Mouse (Mus musculus): Measurements from ENCODE around the gene Ccdc134. TPM values are rescaled to one million over a fixed set of nuclear protein-coding genes. Genes with fewer than 3 reads are reported as not detected.

Ccdc134 gene
- total RNA-seq, 2 experiments from 2014 or later = 11.8 to 12.4 TPM

DNA sequence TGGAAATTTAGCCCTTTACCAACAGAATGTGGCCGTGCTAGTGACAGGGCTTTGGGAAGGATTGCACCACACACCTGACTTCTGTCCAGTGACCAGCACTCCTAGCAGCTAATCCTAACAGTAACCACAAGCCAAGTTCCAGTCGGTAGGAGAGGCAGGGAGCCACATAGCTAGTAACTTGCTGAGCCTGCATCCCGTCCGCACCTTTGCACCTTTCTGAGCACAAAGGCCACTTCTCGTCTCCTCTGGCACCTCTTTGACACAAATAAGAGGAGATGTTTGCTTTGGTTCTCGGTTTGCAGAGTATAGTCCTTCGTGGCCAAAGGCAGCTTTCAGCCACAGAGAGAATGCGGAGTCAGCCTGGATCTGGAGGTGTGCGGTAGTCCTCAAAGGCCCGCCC lies 56.9 kb downstream of the Ccdc134 start:
- intact Hi-C loops (cut with DNase I) = no loop called here
- no peak overlapping the region for H3K27ac ChIP-seq
- TF ChIP-seq CTCF (IDR thresholded peaks at IDR 0.05) = no peak
- no peak overlapping the region for H3K4me3 ChIP-seq
- DNase-seq = no peak

DNA sequence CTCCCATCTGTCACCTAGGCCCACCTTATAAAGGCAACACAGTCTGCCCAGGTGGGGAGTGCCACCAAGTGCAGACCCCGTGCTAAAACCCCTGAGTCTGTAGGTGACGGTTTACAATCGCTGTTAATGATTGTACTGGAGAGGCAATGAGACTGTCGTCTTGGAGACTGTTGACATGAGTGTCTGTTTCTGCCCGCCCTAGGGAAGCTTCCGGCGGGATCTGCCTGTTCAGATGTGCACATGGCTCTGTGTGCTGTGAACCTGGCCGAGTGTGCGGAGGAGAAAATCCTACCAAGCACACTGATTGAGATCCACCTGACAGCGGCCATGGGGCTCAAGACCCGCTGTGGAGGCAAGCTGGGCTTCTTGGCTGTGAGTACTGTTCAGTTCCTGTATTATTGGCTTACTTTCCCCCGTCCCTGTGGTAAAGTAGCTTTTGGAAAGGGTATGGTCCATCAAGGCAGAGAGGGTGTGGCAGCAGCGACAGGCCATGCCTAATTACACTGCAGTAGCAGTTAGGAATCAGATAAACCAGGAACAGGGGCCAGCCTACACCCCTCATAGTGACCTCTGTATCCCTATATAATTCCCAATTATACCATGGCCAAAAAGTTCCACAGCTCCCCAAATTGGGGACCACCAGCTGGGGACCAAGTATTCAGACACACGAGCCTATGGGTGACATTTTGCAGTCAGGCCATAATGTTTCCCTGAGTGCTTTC lies 57.5 kb downstream of the Ccdc134 start:
- Histone ChIP-seq H3K4me3 (no peak overlapping the region), H3K27ac (no peak overlapping the region)
- DNase-seq = no peak
- intact Hi-C loops (cut with DNase I) = no loop called here
- TF ChIP-seq CTCF (IDR thresholded peaks at IDR 0.05) = no peak

DNA sequence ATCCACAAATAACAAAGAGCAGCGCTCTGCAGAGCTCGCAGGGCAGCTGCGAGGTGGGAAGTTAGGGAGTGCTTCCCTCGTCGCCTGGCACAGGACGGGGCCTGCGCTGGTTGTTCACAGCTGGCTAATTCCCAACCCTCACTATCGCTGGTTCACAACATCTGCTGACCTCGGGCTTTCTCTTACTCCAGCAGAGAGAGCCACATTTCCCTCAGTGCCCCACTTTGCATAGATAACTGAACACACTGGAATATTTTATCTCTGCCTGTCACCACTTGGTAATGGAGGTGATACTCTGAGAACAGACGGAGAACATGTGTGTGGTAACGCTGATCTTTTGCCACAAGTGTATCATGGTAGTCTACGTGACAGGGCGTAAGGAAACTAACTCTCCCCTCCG lies 58.4 kb downstream of the Ccdc134 start:
- no peak for TF ChIP-seq CTCF (IDR thresholded peaks at IDR 0.05)
- intact Hi-C loops (cut with DNase I) = no loop called here
- no peak for DNase-seq
- Histone ChIP-seq H3K4me3 (no peak overlapping the region), H3K27ac (no peak overlapping the region)

DNA sequence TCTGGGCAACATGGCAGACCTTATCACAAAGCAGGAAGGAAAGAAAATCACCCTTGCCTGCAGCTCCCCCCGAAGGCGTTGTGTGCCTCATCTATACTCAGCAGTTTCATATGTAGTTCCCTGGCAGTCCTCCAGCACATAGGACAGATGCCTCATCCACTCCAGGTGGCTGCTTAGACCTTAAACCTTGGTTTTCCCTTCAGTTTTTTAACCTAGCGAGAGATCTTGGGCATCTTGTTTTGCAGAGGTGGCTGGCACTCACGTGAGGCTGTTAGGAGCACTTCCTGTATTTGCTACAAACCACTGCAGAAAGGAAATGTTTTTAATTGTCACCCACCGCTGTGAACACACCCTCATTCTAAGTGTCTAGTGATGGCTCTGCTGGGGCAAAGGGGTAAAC lies 59.2 kb downstream of the Ccdc134 start:
- Histone ChIP-seq H3K4me3 (no peak overlapping the region), H3K27ac (no peak overlapping the region)
- TF ChIP-seq CTCF (IDR thresholded peaks at IDR 0.05) = no peak
- intact Hi-C loops (cut with DNase I) = no loop called here
- DNase-seq = no peak

DNA sequence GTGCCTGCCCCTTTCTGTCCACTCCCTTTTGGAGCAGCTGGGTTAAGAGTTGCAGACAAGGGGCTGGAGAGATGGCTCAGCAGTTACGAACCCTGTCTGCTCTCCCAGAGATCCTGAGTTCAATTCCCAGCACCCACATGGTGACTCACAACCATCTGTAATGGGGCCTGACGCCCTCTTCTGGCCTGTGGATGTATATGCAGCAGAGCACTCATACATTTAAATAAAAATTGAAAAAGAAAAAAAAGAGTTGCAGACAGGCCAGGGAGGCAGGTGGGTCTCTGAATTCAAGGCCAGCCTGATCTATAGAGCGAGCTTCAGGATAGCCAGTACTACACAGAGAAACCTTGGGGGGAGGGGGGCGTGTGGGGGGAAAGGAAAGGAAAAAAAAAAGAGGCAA lies 59.7 kb downstream of the Ccdc134 start:
- Histone ChIP-seq H3K4me3 (no peak overlapping the region), H3K27ac (no peak overlapping the region)
- TF ChIP-seq CTCF (IDR thresholded peaks at IDR 0.05) = no peak
- intact Hi-C loops (cut with DNase I) = no loop called here
- no peak for DNase-seq

DNA sequence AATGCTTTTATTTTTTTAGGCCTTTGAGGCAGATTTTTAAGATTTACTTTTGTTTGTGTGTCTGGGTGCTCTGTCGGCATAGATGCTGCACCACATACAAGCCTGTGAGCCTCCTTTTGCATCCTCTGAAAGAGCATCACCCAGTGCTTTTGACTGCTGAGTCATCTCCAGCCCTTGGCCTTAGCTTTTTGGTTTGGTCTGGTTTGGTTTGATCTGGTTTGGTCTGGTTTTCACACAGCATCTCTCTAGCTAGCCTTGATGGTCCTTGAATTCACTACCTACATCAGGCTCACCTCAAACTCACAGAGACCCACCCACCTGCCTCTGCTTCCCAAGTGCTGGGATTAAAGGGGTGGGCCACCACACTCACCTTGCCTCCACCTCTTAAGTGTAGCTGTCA lies 60.2 kb downstream of the Ccdc134 start:
- intact Hi-C loops (cut with DNase I) = no loop called here
- Histone ChIP-seq H3K27ac (no peak overlapping the region), H3K4me3 (no peak overlapping the region)
- DNase-seq = no peak
- TF ChIP-seq CTCF (IDR thresholded peaks at IDR 0.05) = no peak

DNA sequence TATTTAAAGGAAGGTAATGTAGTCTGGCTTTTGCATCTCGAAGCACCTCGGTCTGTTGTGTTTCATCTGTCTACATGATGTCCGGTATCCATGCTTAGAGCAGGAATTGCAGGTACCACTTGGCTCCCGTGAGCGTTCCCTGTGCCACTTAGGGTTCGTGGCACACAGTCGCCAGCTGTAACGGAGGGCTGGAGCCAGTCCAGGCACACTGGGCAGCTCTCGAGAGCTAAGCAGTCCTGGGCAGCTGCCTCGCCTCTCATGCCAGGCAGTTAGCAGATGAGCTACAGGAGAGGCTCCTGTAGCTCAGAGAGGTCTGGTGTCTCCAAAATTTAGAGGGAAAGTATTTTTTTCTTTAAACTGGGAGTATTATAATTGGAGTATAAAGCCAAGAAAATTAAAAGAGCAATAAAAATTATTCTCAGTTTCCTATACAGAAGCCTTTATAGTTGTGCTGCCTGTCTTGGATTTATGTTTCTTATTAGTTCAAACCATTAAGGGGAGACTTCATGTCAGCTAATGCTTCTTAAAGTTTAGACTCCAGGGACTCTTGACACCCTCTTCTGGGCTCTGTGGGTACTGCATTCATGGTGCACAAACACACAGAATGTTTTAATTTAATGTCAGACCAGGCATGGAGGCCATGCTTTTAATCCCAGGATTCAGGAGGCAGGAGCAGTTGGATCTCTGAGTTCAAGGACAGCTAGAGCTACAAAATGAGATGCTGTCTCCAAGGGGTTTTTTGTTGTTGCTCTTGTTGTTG lies 60.9 kb downstream of the Ccdc134 start:
- TF ChIP-seq CTCF (IDR thresholded peaks at IDR 0.05) = peak; percentile 45
- intact Hi-C loops (cut with DNase I) = no loop called here
- Histone ChIP-seq H3K27ac (no peak overlapping the region), H3K4me3 (no peak overlapping the region)
- DNase-seq = peak; percentile 88

Other genes starting within 250 kb of the Ccdc134 start
- 1 to 10 TPM; 6.4 to 7.6 TPM for gene Polr3h, start 201.7 kb upstream of the Ccdc134 start, total RNA-seq (2021)
- 1 to 10 TPM; 1.6 to 2.1 TPM for gene Csdc2, start 191.2 kb upstream of the Ccdc134 start, total RNA-seq (2021)
- gene Pmm1, start 167.0 kb upstream of the Ccdc134 start, total RNA-seq (2021) = 10 to 100 TPM; 16.2 to 17.2 TPM
- gene 1700029P11Rik, start 147.4 kb upstream of the Ccdc134 start, total RNA-seq (2021) = not detected
- 10 to 100 TPM; 23.9 to 25.4 TPM for gene Xrcc6, start 140.1 kb upstream of the Ccdc134 start, total RNA-seq (2021)
- gene Desi1, start 94.1 kb upstream of the Ccdc134 start, total RNA-seq (2021) = 10 to 100 TPM; 14.5 to 20.8 TPM
- 10 to 100 TPM; 44.4 to 61.4 TPM for gene Snu13, start 80.3 kb upstream of the Ccdc134 start, total RNA-seq (2021)
- not detected for gene 4930407I10Rik, start 68.8 kb upstream of the Ccdc134 start, total RNA-seq (2021)
- not detected for gene Mei1, start 57.9 kb upstream of the Ccdc134 start, total RNA-seq (2021)
- 10 to 100 TPM; 11.4 to 17.4 TPM for gene Srebf2, start 19.3 kb downstream of the Ccdc134 start, total RNA-seq (2021)
- not detected for gene Shisa8, start 84.9 kb downstream of the Ccdc134 start, total RNA-seq (2021)
- gene Tnfrsf13c, start 96.4 kb downstream of the Ccdc134 start, total RNA-seq (2021) = not detected
- gene Cenpm, start 116.8 kb downstream of the Ccdc134 start, total RNA-seq (2021) = not detected
- gene 1500009C09Rik, start 124.5 kb downstream of the Ccdc134 start, total RNA-seq (2021) = not detected
- under 1 TPM; 0.41 to 0.45 TPM for gene Sept3, start 147.0 kb downstream of the Ccdc134 start, total RNA-seq (2021)
- not detected for gene Wbp2nl, start 171.0 kb downstream of the Ccdc134 start, total RNA-seq (2021)
- gene Naga, start 211.0 kb downstream of the Ccdc134 start, total RNA-seq (2021) = 10 to 100 TPM; 10.5 to 10.9 TPM
- under 1 TPM; 0.26 to 0.61 TPM for gene Pheta2, start 211.0 kb downstream of the Ccdc134 start, total RNA-seq (2021)
- gene Smdt1, start 211.0 kb downstream of the Ccdc134 start, total RNA-seq (2021) = 100 to 1,000 TPM; 134 to 141 TPM
- gene Ndufa6, start 226.4 kb downstream of the Ccdc134 start, total RNA-seq (2021) = 100 to 1,000 TPM; 464 to 595 TPM